Mouse (Mus musculus): Measurements from ENCODE around the gene Gm45808.

Gene Gm45808

GRCm38 (mm10) chr7:45447325-45447990 lies 39.2 kb downstream of the Gm45808 start:
- DNase-seq: no peak

GRCm38 (mm10) chr7:45446589-45446988 lies 40.0 kb downstream of the Gm45808 start:
- DNase-seq: no peak

- DNase-seq: no peak
Observed at GRCm38 (mm10) chr7:45443526-45444420, 42.8 kb downstream of the Gm45808 start.

GRCm38 (mm10) chr7:45437521-45438276 lies 48.9 kb downstream of the Gm45808 start, which contains the start of gene Ruvbl2:
Gene Ruvbl2 (minus strand): TSS chr7:45438096.
- DNase-seq: no peak

- no peak for DNase-seq
Observed at GRCm38 (mm10) chr7:45437046-45437445, 49.6 kb downstream of the Gm45808 start.

- DNase-seq: no peak
Observed at GRCm38 (mm10) chr7:45436444-45436843, 50.2 kb downstream of the Gm45808 start.

GRCm38 (mm10) chr7:45435038-45435437 lies 51.6 kb downstream of the Gm45808 start:
- no peak for DNase-seq

- DNase-seq: peak; percentile 100
Observed at GRCm38 (mm10) chr7:45434203-45435015, 52.2 kb downstream of the Gm45808 start, which contains the start of gene Gys1. Gene Gys1 (plus strand): TSS chr7:45434844.

- no peak for DNase-seq
Observed at GRCm38 (mm10) chr7:45433835-45434202, 52.8 kb downstream of the Gm45808 start.

GRCm38 (mm10) chr7:45426556-45426955 lies 60.1 kb downstream of the Gm45808 start:
- DNase-seq: no peak

GRCm38 (mm10) chr7:45421194-45421593 lies 65.4 kb downstream of the Gm45808 start:
- DNase-seq: no peak

GRCm38 (mm10) chr7:45420615-45420919 lies 66.0 kb downstream of the Gm45808 start, which contains the start of gene Lhb:
Gene Lhb (plus strand): TSS chr7:45420820.
- no peak for DNase-seq

GRCm38 (mm10) chr7:45419859-45420614 lies 66.6 kb downstream of the Gm45808 start:
- DNase-seq: no peak

- DNase-seq: no peak
Observed at GRCm38 (mm10) chr7:45417962-45418492, 68.6 kb downstream of the Gm45808 start.

Measured in layer of hippocampus, adult 9-11 months (tissue).